Mouse (Mus musculus) liver, adult 2 months (tissue): Measurements from ENCODE around the gene Ppp3ca.

Experiments used
- CTCF ChIP-seq: fragments of 200-500 bp; IDR thresholded peaks from 2 replicates; pipeline ENCODE4 v1.5.1; 2011; ENCODE audit warnings: low read depth, low read length, control low read depth
- POLR2A ChIP-seq: fragments of 200-500 bp; IDR thresholded peaks from 2 replicates; pipeline ENCODE4 v1.6.1; 2011; ENCODE audit warnings: low read length, control low read depth; ENCODE audit not compliant: insufficient read depth; ENCODE audit errors: extremely low read depth

DNA sequence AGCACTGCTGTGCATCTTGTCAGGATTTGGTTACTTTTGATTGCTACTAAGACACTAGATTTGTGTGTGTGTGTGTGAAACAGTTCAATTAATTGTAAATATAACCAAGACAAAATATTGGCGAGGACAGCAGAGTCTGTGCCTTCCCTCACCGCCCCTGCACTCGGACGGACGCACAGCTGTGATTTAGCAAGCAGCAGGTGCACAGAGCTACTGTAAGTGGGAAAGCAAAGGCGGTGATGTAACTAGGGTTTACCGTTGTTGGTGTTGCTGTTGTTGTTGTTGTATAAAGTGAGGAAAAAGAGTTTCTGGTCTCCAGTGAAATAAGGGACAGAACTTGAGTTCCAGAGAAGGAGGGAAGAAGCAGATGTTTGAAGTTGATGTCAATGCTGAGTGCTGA is 75.5 kb downstream of the Ppp3ca start:
- TF ChIP-seq CTCF (no peak), POLR2A (no peak)
